Mouse (Mus musculus) cerebellum, adult 2 months (tissue): ENCODE results near the gene Prom1. TPM values are rescaled to one million over a fixed set of nuclear protein-coding genes. Genes with fewer than 3 reads are reported as not detected.

Experiments used
- DNase-seq, 2 experiments: peaks; one replicate each; pipeline ENCODE4 v3.0.0; 2021
- H3K27ac ChIP-seq: fragments of 200-500 bp; 2 replicates; pipeline ENCODE4 v1.5.1; 2012; ENCODE audit warnings: low read length, control low read depth, inconsistent platforms; ENCODE audit not compliant: insufficient read depth
- H3K27me3 ChIP-seq: fragments of 200-500 bp; 2 replicates; pipeline ENCODE4 v1.6.1; 2012; ENCODE audit warnings: inconsistent platforms, mild to moderate bottlenecking, low read length, moderate library complexity; ENCODE audit not compliant: control insufficient read depth, insufficient read depth
- H3K4me1 ChIP-seq: fragments of 200-500 bp; 2 replicates; pipeline ENCODE4 v1.6.1; 2011; ENCODE audit warnings: low read length; ENCODE audit not compliant: control insufficient read depth, insufficient read depth
- H3K4me3 ChIP-seq: fragments of 200-500 bp; replicated peaks from 2 replicates; pipeline ENCODE3; 2011; ENCODE audit warnings: mild to moderate bottlenecking, low read depth, low read length, control low read depth; ENCODE audit not compliant: insufficient read depth
- CTCF ChIP-seq: fragments of 200-500 bp; IDR thresholded peaks from 2 replicates; pipeline ENCODE4 v1.5.1; 2011; ENCODE audit warnings: low read depth, mild to moderate bottlenecking, control low read depth, low read length, moderate library complexity, borderline replicate concordance; ENCODE audit not compliant: insufficient read depth
- POLR2A ChIP-seq: fragments of 200-500 bp; IDR thresholded peaks from 2 replicates; pipeline ENCODE4 v1.6.1; 2011; ENCODE audit warnings: low read length, control low read depth, borderline replicate concordance; ENCODE audit not compliant: insufficient read depth
- WGBS: fragments of 180-500 bp; shearing (Covaris S2); methylation state at CpG from one replicate; pipeline ENCODE4 v1.1.7; 2018; 5-methylcytosine and 5-hydroxymethylcytosine counted together
- polyA plus RNA-seq: library from polyadenylated mRNA; depleted of rRNA; stranded (reverse); fragments of >200 nt; gene quantifications from 2 replicates; pipeline ENCODE4 v1.2.3, GENCODE M21; 2012

Gene Prom1
- polyA plus RNA-seq, 1 experiment = 36.9 TPM

DNA sequence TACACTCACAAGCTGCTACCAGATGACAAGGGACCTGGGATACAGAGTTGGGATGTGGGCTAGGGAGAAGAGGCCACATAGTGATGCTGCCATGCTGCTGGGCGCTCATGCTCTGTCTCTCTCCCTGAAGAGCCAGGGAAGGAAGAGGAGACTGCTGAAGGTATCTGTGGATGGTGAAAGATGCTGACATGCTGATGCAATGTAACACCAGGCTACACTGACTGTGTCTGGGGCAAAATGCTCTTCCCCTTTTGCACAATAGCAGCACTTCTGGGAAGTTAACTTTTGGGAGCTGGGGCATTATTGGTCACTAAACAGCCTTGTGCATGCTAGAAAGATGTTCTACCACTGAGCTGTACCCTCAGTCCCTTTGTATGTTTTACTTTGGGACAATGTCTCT is 26.4 kb downstream of the Prom1 start:
- Histone ChIP-seq H3K4me1 (peaks cover 9% of the 10 kb centered on the region; the same call in 1 of the 2 replicates), H3K4me3 (no peak overlapping the region), H3K27me3 (no peaks in the 10 kb centered on the region), H3K27ac (no peak overlapping the region)
- WGBS = 97% methylated on average over 1 of the region's 1 CpGs
- DNase-seq = no peak
- TF ChIP-seq POLR2A = no peak
- no peak for TF ChIP-seq CTCF

DNA sequence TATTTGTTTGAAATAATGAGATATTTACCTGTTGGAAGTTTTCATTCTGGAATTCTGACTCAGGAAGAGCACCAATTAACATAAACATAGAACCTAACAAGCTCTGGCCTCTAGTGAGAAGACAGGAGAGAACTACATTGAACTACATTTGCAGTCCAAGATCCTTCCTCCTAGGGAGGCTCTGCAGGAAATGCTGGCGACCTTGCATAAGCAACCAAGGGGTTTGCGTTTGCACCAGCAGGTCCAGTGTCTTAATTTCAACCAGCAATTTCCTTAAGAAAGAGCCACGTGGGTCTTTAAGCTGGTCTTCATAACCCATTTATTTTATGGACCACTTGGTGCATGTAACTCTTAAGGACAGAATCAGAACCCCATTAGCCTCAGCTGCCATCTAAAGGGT is 28.2 kb downstream of the Prom1 start:
- Histone ChIP-seq H3K27ac (no peak overlapping the region), H3K4me3 (no peak overlapping the region), H3K4me1 (peaks cover 6% of the 10 kb centered on the region; the same call in 1 of the 2 replicates), H3K27me3 (no peaks in the 10 kb centered on the region)
- WGBS = 75% methylated on average over 3 of the region's 3 CpGs
- no peak for TF ChIP-seq POLR2A
- no peak for TF ChIP-seq CTCF
- DNase-seq = no peak

DNA sequence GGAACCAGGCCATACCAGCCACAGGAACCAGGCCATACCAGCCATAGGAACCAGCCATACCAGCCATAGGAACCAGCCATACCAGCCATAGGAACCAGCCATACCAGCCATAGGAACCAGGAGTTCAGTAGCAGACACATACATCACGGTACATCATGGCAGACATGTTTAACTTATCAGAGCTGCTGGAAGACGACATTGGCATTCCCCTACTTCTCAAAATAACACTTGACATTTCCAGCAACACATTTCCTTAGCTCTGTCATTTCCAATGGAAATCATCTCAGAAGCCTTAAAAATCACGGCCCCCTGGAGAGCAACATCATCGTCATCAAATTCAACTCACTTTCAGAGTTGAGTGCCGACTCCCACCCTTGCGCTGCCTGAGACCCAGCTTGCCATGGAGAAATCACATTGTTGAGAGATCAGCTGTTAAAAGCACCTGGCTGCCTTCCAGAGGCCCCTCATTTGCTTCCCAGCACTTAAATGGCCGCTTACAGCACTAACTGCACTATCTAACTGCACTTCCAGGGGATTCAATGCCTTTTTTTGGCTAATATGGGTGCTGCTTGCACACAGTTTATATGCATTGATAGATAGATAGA is 31.2 kb downstream of the Prom1 start:
- H3K4me3 ChIP-seq = no peak overlapping the region
- TF ChIP-seq POLR2A (no peak), CTCF (no peak)
- H3K27me3 ChIP-seq = no peaks in the 10 kb centered on the region
- 85% methylated on average over 7 of the region's 7 CpGs for WGBS
- no peak overlapping the region for H3K27ac ChIP-seq
- no peak for DNase-seq
- H3K4me1 ChIP-seq = 0 out of 2 replicates have a peak, but pooled peaks cover 3% of the 10 kb centered on the region

DNA sequence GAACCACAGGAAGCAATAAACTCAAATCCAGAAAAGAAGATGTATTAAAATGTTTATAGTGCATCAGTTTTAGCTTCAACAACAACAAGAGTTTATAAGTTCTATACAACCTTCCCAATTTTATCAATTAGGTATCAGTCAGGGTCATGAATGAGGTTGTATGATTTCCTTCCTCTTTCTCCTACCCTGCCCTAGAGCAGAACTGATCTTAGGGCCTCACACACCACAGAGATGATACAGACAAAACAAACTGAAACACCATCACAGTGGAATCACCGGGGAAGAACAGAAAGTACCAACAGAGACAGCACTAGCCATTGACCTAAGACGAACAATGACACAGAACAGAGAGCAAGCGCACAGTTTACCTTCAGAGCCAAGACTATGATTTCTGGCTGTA is 43.6 kb downstream of the Prom1 start:
- H3K27me3 ChIP-seq = no peaks in the 10 kb centered on the region
- no peak for TF ChIP-seq CTCF
- TF ChIP-seq POLR2A = no peak
- WGBS = 98% methylated on average over 3 of the region's 3 CpGs
- DNase-seq = no peak
- no peaks in the 10 kb centered on the region for H3K4me1 ChIP-seq
- H3K27ac ChIP-seq = no peak overlapping the region
- no peak overlapping the region for H3K4me3 ChIP-seq

GRCm38 (mm10) chr5:44050213-44050612 is 51.6 kb downstream of the Prom1 start:
- TF ChIP-seq CTCF = no peak
- TF ChIP-seq POLR2A = no peak
- WGBS = 92% methylated on average over 8 of the region's 8 CpGs
- Histone ChIP-seq H3K4me3 (no peak overlapping the region), H3K27me3 (no peaks in the 10 kb centered on the region), H3K4me1 (no peaks in the 10 kb centered on the region), H3K27ac (no peak overlapping the region)
- DNase-seq = no peak

GRCm38 (mm10) chr5:44049395-44049976 is 52.3 kb downstream of the Prom1 start:
- TF ChIP-seq CTCF = no peak
- no peak for TF ChIP-seq POLR2A
- DNase-seq = no peak
- 60% methylated on average over 6 of the region's 6 CpGs for WGBS
- H3K4me1 ChIP-seq = no peaks in the 10 kb centered on the region
- no peaks in the 10 kb centered on the region for H3K27me3 ChIP-seq
- H3K4me3 ChIP-seq = no peak overlapping the region
- H3K27ac ChIP-seq = no peak overlapping the region

DNA sequence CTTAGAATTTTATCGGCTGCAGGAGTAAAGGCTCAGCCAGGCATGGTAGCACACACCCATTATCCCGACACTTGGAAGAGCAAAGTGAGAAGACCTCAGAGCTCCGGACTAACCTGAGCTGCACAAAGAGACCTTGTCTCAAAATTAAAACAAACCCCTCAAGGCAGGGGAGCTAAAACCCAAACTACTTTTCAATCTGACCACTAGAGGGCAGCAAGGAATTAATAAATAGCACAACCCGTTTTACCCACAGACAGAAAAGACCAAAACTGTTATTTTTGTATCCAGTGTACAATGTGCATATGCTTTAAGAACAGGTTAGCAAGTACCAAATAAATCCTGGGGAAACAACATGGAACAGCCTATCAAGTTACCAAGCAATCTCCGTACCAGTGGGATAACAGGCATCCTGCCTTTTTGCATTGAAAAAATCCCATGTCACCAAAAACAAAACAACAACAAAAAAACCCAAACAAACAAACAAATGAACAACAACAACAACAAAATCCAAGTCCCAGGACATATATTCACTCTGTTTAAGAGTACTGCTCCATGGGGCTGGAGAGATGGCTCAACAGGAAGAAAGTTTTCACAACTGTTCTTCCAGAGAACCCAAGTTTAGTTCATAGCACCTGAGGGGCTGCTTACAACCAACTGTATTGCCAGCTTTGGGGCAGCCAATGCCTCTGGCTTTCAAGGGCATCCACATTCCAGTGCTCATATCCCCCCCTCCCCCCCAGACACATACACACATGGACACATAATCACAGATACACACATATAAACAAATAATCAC is 53.1 kb downstream of the Prom1 start:
- Histone ChIP-seq H3K4me1 (no peaks in the 10 kb centered on the region), H3K27me3 (no peaks in the 10 kb centered on the region), H3K4me3 (no peak overlapping the region), H3K27ac (no peak overlapping the region)
- WGBS = 42% methylated on average over 5 of the region's 5 CpGs
- TF ChIP-seq POLR2A = no peak
- TF ChIP-seq CTCF = peak; percentile 47; the same call in 1 of the 2 replicates
- DNase-seq = peak; percentile 16 to 56

DNA sequence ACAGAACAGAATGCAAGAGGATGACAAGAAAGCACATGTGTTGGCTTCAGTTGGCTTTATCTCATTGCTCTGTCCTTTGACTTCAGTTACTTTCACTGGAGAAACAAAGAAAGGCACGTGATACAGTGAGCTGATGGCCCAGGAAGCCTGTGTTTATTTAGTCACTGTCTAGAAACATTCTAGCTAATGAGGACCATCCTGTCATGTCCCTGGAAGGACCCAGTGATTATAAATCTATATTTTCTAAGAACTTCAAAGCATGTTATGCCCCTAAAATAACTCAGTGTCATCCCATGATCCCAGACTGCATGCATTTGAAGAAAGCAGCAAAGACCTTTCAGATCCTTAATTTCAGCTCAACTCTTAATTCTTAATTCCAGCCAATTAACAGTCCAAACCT is 60.1 kb downstream of the Prom1 start:
- Histone ChIP-seq H3K27me3 (no peaks in the 10 kb centered on the region), H3K4me1 (no peaks in the 10 kb centered on the region), H3K27ac (no peak overlapping the region), H3K4me3 (no peak overlapping the region)
- WGBS = 71% methylated on average over 1 of the region's 1 CpGs
- no peak for DNase-seq
- TF ChIP-seq POLR2A = no peak
